Mouse (Mus musculus) midbrain, embryonic 11.5 days (tissue): ENCODE measurements around the gene Ostm1. TPM values are rescaled to one million over a fixed set of nuclear protein-coding genes. Genes with fewer than 3 reads are reported as not detected.

Experiments
- ATAC-seq: fragments of 200-750 bp; cut with Nextera tagmentation; 2 replicates; pipeline ENCODE4 v1.8.0; 2017; ENCODE audit warnings: moderate TSS enrichment, moderate library complexity; ENCODE audit not compliant: low FRiP score
- DNase-seq: peaks from one replicate; pipeline ENCODE4 v3.0.0; 2015; ENCODE audit warnings: low spot score; ENCODE audit errors: missing footprints
- H3K27ac ChIP-seq: fragments of 300-500 bp; sonication (generic); 2 replicates; pipeline ENCODE4 v1.5.1; 2014; ENCODE audit warnings: low read depth, low read length
- H3K27me3 ChIP-seq: fragments of 300-500 bp; sonication (generic); 2 replicates; pipeline ENCODE4 v1.6.1; 2014; ENCODE audit warnings: mild to moderate bottlenecking, low read length, moderate library complexity, mixed read lengths; ENCODE audit not compliant: control insufficient read depth, insufficient read depth
- H3K36me3 ChIP-seq: fragments of 300-500 bp; sonication (generic); 2 replicates; pipeline ENCODE4 v1.6.1; 2014; ENCODE audit warnings: mild to moderate bottlenecking, low read length, moderate library complexity, mixed read lengths; ENCODE audit not compliant: control insufficient read depth, insufficient read depth
- H3K4me1 ChIP-seq: fragments of 300-500 bp; sonication (generic); 2 replicates; pipeline ENCODE4 v1.6.1; 2014; ENCODE audit warnings: low read length; ENCODE audit not compliant: control insufficient read depth, insufficient read depth
- H3K4me2 ChIP-seq: fragments of 300-500 bp; sonication (generic); 2 replicates; pipeline ENCODE4 v1.6.1; 2014; ENCODE audit warnings: mild to moderate bottlenecking, moderate library complexity
- H3K4me3 ChIP-seq: fragments of 300-500 bp; sonication (generic); 2 replicates; pipeline ENCODE4 v1.5.1; 2014; ENCODE audit warnings: low read depth, low read length
- H3K9ac ChIP-seq: fragments of 300-500 bp; sonication (generic); 2 replicates; pipeline ENCODE4 v1.6.1; 2014; ENCODE audit warnings: low read length
- H3K9me3 ChIP-seq: fragments of 300-500 bp; sonication (generic); 2 replicates; pipeline ENCODE4 v1.6.1; 2016; ENCODE audit warnings: low read length; ENCODE audit not compliant: control insufficient read depth
- WGBS: fragments of 180-500 bp; shearing (Covaris S2); extraction: QIAGEN DNeasy Blood & Tissue Kit; methylation state at CpG from one replicate; pipeline ENCODE4 v1.1.7; 2014; 5-methylcytosine and 5-hydroxymethylcytosine counted together
- polyA plus RNA-seq: library from polyadenylated mRNA; unstranded; fragments of >200 nt; fragmentation: Nextera tagmentation; extraction: Ambion mirVana; gene quantifications from 2 replicates; pipeline ENCODE4 v1.2.1, GENCODE M21; 2014

Gene Ostm1
- polyA plus RNA-seq, 1 experiment from 2014 or later = 28.5 TPM

GRCm38 (mm10) chr10:42646340-42646739 is 62.7 kb downstream of the Ostm1 start:
- H3K4me2 ChIP-seq = no peak overlapping the region
- no peak overlapping the region for H3K9ac ChIP-seq
- H3K27ac ChIP-seq = no peak overlapping the region
- no peaks in the 10 kb centered on the region for H3K9me3 ChIP-seq
- H3K36me3 ChIP-seq = no peaks in the 10 kb centered on the region
- H3K27me3 ChIP-seq = no peaks in the 10 kb centered on the region
- DNase-seq = no peak
- 55% methylated on average over 4 of the region's 4 CpGs for WGBS
- no peak overlapping the region for H3K4me3 ChIP-seq
- H3K4me1 ChIP-seq = no peaks in the 10 kb centered on the region
- ATAC-seq = no peak

- H3K27me3 ChIP-seq = no peaks in the 10 kb centered on the region
- no peaks in the 10 kb centered on the region for H3K36me3 ChIP-seq
- no peak overlapping the region for H3K4me3 ChIP-seq
- no peak overlapping the region for H3K9ac ChIP-seq
- no peaks in the 10 kb centered on the region for H3K9me3 ChIP-seq
- DNase-seq (no peak), ATAC-seq (no peak)
- H3K4me1 ChIP-seq = no peaks in the 10 kb centered on the region
- WGBS = 87% methylated on average over 2 of the region's 2 CpGs
- H3K4me2 ChIP-seq = no peak overlapping the region
- no peak overlapping the region for H3K27ac ChIP-seq
Measured at GRCm38 (mm10) chr10:42661916-42662315, 78.3 kb downstream of the Ostm1 start.

GRCm38 (mm10) chr10:42669970-42670369 is 86.3 kb downstream of the Ostm1 start:
- Histone ChIP-seq H3K4me3 (no peak overlapping the region), H3K27me3 (no peaks in the 10 kb centered on the region), H3K27ac (no peak overlapping the region), H3K36me3 (no peaks in the 10 kb centered on the region), H3K4me1 (no peaks in the 10 kb centered on the region), H3K4me2 (no peak overlapping the region), H3K9me3 (no peaks in the 10 kb centered on the region), H3K9ac (no peak overlapping the region)
- ATAC-seq (no peak), DNase-seq (no peak)
- WGBS = 82% methylated on average over 4 of the region's 4 CpGs

GRCm38 (mm10) chr10:42672798-42673197 is 89.2 kb downstream of the Ostm1 start:
- 80% methylated on average over 3 of the region's 3 CpGs for WGBS
- Histone ChIP-seq H3K4me2 (no peak overlapping the region), H3K27ac (no peak overlapping the region), H3K4me3 (no peak overlapping the region), H3K9me3 (no peaks in the 10 kb centered on the region), H3K27me3 (no peaks in the 10 kb centered on the region), H3K36me3 (no peaks in the 10 kb centered on the region), H3K9ac (no peak overlapping the region), H3K4me1 (no peaks in the 10 kb centered on the region)
- no peak for ATAC-seq
- DNase-seq = peak; percentile 21

- Histone ChIP-seq H3K4me3 (no peak overlapping the region), H3K27ac (no peak overlapping the region), H3K9ac (no peak overlapping the region), H3K36me3 (no peaks in the 10 kb centered on the region), H3K27me3 (no peaks in the 10 kb centered on the region; the same call in 1 of the 2 replicates), H3K4me1 (peaks cover 9% of the 10 kb centered on the region), H3K9me3 (no peaks in the 10 kb centered on the region), H3K4me2 (no peak overlapping the region)
- ATAC-seq (no peak), DNase-seq (no peak)
- WGBS = 85% methylated on average over 4 of the region's 4 CpGs
Measured at GRCm38 (mm10) chr10:42675571-42675970, 91.9 kb downstream of the Ostm1 start.

GRCm38 (mm10) chr10:42678331-42678730 is 94.7 kb downstream of the Ostm1 start:
- DNase-seq = no peak
- Histone ChIP-seq H3K4me2 (peak overlapping the region; percentile 79), H3K9me3 (no peaks in the 10 kb centered on the region), H3K27me3 (no peaks in the 10 kb centered on the region; the same call in 1 of the 2 replicates), H3K4me3 (peak overlapping the region; percentile 94), H3K9ac (peak overlapping the region; percentile 55; the same call in 1 of the 2 replicates), H3K4me1 (peaks cover 9% of the 10 kb centered on the region), H3K27ac (no peak overlapping the region), H3K36me3 (no peaks in the 10 kb centered on the region)
- peak; percentile 19; the same call in 1 of the 2 replicates for ATAC-seq
- WGBS = 51% methylated on average over 6 of the region's 6 CpGs

GRCm38 (mm10) chr10:42678755-42679364 is 95.2 kb downstream of the Ostm1 start:
- no peaks in the 10 kb centered on the region for H3K36me3 ChIP-seq
- no peaks in the 10 kb centered on the region; the same call in 1 of the 2 replicates for H3K27me3 ChIP-seq
- peak; percentile 99 for DNase-seq
- H3K4me1 ChIP-seq = peaks cover 9% of the 10 kb centered on the region
- under 1% methylated on average over 56 of the region's 56 CpGs for WGBS
- H3K27ac ChIP-seq = peak overlapping the region; percentile 76
- H3K4me3 ChIP-seq = peak overlapping the region; percentile 94
- no peaks in the 10 kb centered on the region for H3K9me3 ChIP-seq
- peak overlapping the region; percentile 79 for H3K4me2 ChIP-seq
- peak overlapping the region; percentile 80 for H3K9ac ChIP-seq
- peak; percentile 98 for ATAC-seq

GRCm38 (mm10) chr10:42679586-42679985 is 96.0 kb downstream of the Ostm1 start:
- no peaks in the 10 kb centered on the region for H3K36me3 ChIP-seq
- DNase-seq = peak; percentile 88
- ATAC-seq = no peak
- no peaks in the 10 kb centered on the region for H3K9me3 ChIP-seq
- H3K4me3 ChIP-seq = peak overlapping the region; percentile 94
- H3K27ac ChIP-seq = no peak overlapping the region
- peaks cover 9% of the 10 kb centered on the region for H3K4me1 ChIP-seq
- H3K4me2 ChIP-seq = peak overlapping the region; percentile 79
- peak overlapping the region; percentile 80; the same call in 1 of the 2 replicates for H3K9ac ChIP-seq
- 7% methylated on average over 10 of the region's 10 CpGs for WGBS
- no peaks in the 10 kb centered on the region; the same call in 1 of the 2 replicates for H3K27me3 ChIP-seq

GRCm38 (mm10) chr10:42680582-42681001 is 97.0 kb downstream of the Ostm1 start:
- Histone ChIP-seq H3K4me3 (no peak overlapping the region), H3K4me1 (peaks cover 9% of the 10 kb centered on the region), H3K36me3 (no peaks in the 10 kb centered on the region), H3K9ac (no peak overlapping the region), H3K4me2 (peak overlapping the region; percentile 15), H3K9me3 (no peaks in the 10 kb centered on the region), H3K27ac (no peak overlapping the region), H3K27me3 (no peaks in the 10 kb centered on the region; the same call in 1 of the 2 replicates)
- peak; percentile 76 for DNase-seq
- WGBS = 15% methylated on average over 6 of the region's 6 CpGs
- no peak for ATAC-seq
